Mouse (Mus musculus) brain, embryonic 18.5 days (tissue): Measurements from ENCODE around the gene Dazl.

Experiments
- DNase-seq: peaks from one replicate; pipeline ENCODE4 v3.0.0-alpha.2; 2012; ENCODE audit warnings: low read depth, low spot score

The Dazl gene

DNA sequence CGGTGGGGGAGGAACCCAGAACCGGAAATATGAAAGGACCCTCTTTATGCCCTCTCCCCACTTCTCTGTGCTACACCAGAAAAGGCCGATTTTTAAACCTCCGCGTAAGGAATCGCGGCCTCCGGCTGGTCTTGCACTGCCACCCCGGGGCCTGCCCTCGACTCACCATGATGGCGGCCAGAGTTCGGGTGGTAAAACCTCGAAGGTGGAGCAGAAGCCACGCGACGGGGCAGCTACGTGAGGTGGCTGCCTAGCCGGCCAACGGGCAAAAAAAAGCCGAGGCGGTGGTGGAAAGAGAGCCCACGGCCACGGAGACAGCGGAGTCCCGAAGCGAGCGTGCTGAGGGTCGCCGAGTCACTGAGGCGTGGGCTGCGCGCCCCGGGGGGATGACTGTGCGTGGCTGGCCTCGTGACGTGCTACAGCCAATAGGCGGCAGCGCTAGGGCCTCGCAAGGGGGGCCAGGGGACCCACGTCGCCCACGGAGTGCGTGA, at the start of gene Dazl:
TSS of gene Dazl (minus strand) at position 396 of the 491 bp plus-strand sequence.
- DNase-seq: no peak

DNA sequence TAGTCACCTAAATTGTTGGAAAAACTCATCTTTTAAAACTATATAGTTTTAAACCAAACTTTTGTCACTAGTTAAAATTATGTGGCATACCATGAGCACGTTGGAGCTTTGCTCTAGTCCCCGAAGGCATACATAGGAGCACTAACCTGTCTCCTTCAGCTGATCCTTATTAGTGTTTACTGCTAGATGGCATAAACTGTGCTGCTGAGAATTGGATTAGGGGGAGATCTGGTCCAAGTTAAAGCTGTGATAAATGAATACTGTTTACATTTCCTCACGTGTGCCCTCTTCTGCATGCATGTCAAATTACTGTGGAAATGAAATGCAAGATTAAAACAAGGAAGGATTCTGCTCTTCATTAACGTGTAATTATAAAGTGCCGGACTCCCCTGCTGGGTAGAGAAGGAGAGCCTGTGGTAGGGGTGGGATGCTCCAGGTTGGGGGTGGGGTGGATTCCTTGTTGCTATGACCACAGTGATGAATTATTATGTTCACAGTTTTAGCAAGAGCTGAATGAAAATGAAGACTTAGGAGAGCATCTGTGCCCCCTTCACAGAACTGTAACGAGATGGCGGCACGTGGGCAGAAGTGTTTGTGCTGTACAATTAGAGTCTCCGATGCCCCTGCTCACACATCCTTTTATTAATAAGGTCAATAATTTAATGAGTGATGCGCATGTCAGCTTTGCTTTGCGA, 48.6 kb upstream of the Dazl start:
- DNase-seq: peak; percentile 18

DNA sequence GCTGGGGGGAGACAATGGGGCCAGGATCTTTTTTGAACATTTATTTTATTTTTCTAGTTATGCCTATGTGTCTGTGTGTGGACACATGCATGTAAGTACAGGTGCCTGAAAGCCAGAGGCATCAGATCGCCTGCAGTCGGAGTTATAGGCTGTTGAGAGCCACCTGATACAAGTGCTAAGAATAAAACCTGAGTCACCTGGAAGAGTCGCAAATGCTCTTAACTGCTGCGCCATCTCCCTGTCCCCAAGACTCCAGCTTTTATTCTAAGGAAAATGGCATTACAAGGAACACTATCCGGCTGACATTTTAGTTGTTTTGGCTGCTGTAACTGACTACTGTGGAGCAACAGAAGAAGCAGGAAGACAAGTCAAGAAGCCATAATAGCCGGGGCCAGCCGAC, 45.5 kb upstream of the Dazl start:
- DNase-seq: no peak

DNA sequence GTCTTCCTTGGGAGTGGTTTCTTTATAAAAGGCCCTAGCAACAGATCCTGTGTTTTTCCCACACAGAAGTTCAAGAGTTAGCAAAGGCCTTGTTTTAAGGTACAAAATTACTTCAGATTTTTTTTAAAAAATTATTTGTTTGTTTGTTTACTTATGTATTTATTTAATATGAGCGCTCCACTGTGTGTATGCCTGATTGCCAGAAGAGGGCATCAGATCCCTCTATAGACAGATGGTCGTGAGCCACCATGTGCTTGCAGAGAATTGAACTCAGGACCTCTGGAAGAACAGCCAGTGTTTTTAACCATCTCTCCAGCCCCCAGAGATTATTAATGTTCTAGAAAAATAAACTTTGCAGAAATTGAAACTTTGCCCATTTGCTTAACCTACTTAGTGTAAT, 42.3 kb upstream of the Dazl start:
- no peak for DNase-seq

DNA sequence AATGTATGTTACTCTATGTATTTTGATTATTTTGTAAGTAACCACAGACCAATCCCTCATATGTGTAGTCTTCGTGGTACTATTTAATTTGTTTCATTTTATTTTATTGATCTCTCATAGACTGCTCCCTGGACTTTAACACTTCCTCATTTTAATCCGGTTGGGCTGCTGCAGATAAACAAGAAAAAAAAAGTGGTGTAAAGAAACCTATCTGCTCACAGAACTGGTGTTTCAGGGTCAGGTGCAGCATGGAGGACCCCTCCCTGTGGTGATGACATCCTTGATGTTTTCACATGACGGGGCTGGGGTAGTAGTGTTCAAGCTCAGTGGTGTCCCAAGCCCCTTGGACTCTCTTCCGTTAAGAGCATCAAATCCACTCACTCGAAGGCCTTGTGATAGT, 41.3 kb upstream of the Dazl start:
- DNase-seq: no peak

DNA sequence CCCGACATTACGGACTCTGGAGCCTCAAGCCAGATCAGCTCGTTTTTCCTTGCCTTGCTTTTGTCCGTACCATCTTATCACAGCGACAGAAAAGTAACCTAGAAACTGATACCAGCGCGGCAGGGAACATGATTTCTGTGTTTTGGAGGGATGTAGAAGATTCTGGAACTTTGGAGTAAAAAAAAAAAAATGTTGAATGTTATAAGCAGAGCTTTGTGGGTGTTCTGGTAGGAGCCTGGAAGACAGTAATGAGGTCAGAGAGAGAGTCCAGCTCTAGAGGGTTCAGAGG, 38.5 kb upstream of the Dazl start:
- DNase-seq: no peak

DNA sequence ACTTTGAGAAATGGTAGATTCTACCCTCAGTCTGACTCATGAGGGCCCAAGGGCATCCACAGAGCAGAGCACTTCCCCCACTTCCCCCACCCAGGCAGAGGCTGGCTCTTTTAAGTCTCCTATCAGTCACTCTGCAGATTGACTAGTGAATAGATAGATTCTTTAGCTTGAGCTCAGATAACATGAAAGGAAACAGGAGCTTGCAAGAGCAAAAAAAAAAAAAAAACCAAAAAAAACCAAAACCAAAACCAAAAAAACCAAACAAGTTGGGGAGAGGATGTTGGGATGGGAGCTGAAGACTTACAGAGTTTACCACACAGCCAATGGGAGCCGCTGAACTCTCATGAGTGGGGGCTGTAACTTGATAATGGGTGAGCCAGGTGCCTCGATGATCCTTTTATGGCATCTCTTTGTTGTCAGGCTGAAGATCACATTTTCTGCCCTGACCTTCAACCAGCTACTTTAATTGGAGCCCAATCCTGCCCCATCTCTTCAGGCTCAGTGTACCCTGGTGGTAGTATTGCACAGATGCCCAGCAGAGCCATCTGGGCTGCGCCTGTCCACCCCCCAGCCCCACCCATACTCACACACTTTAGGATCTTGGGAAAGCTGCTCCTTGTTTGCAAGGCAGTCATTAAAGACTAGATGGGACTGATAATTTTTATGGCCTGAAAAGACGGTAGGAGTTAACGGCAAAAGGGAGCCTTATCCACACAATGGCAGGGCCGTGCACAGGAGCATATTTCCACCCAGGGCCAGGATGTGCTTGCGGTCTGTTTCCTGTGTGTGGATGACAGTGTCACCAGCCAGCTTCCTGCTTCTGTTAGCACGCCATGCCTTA, 38.0 kb upstream of the Dazl start:
- DNase-seq: no peak

DNA sequence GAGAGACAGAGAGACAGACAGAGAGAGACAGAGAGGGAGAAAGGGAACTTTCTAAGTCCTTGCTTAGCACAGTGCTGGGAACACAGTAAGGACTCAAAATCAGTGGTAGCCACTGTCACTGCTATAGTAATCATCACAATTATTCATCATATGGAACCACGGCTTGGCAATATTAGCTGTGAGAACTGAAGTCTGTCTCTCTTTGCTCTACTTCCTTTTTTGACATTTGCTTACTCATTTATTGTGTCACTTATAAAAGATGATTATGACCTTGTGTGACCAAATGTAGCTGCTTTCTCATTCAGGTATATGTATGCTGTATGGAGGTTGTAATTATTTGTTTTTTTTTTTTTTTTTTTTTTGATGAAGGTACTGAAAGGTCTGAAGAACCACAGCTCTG, 36.8 kb upstream of the Dazl start:
- DNase-seq: no peak

DNA sequence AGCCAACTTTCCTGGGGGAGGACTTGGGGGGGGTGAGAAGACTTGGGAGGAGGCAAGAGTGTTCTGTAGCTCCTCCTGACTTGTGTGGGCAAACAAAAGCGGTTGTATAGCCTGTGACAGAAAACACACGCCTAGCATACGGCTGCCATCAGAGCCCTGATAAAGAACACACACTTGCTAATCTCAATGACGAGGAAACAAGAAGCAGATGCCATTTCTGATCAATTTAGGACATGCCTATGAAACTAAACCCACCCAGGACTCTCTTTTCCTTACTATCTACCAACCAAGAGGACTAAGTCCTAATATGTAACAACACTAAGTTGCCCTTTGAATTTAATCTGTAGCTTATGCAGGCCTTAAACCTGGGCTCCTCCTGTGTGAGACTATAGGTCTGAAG, 31.2 kb upstream of the Dazl start:
- DNase-seq: no peak

DNA sequence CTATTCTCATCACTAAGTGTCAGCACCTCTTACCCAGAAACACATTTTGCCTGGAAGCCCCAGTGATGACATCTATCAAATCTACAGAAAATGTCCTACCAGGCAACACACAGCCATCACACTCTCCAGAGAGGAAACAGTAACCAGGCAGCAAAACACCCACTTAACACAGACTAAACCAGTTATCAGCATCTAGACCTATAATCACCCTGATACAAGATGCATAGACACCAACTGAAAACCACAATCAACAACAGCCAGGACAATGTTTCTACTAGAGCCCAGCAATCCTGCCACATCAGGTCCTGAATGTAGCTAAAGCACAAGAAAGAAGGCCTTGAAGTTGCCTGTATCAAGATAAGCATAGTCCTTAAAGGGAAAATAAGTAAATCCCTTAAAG, 25.4 kb upstream of the Dazl start:
- no peak for DNase-seq

DNA sequence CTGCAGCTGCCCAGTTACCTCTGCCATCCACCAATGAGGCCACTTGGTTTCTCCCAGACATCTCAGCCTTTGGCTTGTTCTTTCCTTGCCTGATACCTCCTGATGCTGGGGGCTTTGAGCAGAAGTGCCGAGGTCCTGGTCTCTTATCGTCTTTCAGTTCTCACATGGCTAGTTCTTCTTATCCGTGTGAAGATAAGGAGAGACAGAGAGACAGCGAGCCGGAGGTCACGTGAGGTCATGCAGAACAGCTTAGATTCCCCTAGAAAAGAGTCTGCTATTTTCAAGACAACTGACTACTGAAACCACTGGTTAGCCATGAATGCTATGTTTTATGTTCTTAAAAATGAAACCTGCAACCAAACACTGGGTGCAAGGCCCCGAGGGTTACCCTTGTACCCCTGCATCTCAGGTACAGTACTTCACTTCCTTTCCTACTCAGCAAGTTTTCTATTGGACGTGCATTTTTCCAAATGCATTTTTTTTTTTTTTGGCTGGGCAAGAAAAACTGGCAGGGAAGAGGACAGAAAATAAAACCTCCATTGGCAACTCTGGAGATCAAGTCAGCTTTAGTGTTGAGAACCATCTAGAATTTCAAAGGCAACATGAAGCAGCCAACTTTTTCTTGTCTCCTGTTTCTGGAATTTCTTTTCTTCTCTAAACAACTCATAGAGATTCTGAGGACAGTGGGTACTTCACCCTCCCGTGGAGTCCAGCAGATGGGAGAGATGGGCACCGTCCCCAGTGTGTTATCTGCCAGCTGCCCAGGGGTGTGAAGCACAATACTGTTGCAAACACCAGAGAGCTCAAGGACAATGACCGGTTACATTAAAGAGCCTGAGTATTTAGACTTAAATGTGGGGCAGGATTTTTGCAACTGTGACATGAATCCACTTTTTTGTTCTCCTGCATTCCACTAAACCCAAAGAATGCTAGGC, 23.0 kb upstream of the Dazl start:
- DNase-seq: no peak

DNA sequence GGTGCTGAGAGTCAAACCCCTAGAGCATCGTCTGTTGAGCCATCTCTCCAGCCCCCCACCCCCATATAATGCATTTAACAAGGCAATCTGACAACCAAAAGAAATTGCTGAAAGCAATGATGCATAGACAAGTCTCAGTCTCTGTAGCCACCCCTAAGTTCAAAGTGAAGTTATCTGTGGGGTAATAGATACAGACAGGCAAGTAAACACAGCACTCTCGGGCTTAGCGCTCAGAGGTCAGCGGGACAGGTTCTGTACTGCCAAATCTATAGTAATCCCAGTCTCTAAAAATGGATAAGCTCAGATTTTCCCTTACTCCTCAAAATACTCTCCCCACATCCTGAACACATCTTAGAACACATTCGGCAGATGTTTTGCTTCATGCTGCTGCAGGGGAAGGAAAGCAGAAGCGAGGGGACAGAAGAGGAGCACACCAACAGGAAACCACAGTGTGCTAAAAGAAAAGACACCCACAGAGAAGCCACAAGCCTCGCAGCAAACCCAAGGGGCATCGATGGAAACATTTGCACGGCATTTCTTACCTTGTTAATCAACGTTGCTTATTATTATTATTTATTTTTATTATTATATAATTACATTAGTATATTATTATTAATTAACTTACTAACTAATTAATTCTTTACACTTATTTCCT, 16.8 kb upstream of the Dazl start:
- no peak for DNase-seq

DNA sequence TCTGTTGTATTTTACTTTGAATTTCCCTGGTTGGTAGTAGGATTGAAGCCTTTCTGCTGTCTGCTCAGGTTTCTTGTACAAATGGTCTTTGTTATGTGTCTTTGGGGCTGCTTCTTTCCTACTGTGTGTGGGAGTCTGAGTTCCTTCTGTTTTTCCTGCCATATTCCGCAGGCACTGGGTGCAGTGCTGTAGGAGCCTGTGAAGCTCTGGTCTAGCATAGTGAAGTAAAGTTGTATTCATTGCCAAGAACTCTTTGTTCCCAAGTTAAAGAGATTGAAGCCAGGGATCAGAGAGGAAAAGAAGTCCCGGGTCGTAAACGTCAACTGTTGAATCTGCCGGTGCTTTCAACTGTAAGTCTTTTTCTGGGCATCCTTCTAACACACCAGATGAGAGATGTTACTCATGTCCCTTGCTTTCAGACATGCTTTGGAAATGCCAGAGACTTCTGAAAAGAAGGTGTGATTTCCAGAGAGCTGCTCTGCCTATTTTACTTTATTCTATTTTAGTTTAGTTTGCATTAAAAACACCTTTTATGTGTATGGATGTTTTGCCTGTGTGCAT, 16.2 kb upstream of the Dazl start:
- no peak for DNase-seq

DNA sequence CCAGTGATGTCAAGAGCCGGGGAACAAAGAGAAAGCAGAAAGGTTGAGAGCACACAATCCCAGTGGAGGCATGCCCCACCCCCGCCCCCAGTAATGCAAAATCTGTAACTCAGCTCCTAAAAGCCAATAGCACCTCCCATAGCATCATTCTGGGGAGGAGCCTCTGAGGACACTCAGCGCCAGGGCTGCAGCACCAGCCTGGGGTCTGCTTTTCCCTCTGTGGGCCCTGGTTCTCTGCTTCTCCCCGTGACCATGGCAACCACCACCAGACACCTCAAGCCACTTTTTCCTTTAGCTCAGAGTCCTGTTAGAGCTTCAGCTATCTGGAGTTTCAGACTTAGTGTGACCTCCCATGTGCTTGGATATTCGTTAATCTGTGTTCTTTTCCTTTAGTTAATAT, 15.4 kb upstream of the Dazl start:
- no peak for DNase-seq

DNA sequence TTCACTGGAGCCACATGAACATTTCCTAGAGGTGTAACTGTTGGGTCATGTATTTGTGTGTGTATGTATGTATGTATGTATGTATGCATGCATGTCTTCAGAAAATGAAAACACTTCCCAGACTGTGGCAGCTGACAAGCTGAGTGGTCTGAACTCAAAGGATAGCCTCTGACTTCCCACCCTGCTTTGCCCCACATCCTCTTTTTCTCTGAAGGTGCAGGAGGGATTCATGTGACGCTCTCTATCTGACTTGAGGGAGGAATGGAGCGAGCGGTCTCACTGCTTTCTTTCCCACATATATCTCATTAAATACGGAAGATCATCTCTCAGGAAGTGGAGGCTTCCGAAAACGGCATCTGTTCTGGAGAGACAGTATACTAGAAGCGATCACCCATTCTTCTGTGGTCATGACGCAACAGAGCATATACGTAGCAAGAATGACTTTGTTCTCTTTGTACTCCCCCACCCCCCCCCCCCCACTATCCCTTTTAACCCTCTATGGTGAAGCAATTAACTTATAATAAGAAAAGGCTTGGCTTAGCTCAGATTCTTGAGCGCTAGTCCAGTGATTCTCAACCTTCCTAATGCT, 14.7 kb upstream of the Dazl start:
- DNase-seq: no peak

DNA sequence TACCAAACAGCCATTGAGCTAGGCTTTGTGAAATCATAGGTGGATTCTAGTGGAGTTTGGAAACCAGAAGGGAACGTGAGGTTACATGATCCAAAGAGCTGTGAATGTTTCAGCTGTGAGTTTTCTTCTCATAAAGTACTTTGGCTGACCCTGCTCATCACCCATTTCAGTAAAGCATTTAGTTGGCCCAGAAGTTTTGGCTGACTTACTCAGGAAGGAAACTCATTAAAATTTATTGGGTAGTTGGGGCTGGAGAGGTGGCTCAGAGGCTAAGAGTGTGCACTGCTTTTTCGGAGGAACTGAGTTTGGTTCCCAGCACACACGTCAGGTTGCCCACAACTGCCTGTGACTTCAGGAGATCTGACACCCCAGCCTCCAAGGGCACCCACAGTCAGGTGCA, 9.4 kb upstream of the Dazl start:
- no peak for DNase-seq

DNA sequence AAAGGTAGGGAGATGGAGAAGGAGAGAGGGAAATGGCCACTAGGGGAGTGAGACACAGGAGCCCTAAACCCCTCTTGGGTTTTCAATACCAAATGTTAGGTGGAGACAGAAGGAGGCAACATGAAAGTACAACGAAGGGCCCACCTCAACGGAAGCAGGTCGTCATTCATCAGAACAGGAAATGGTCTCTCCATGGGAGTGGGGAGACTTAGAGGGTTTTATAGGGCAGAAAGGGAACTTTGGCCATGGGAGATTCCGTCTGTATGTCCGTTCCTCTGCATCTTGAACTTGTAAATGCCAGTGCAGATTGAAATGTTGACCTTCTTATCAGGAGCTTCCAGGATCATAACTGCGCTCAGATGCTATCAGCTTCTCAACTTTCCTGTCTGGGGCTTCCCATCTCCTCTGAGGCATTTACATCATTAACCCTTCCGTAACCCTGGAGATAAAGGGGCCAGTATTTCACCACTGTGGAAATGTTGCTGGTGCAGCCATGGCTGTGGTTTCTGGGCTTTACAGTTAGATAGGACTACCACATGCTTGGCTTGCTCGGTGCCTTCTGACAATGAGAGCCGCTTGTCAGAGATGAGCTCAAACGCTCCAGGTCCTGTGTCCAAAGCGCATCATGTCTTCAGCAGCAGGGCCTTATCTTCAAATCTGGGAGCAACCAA, 6.9 kb upstream of the Dazl start:
- DNase-seq: no peak

DNA sequence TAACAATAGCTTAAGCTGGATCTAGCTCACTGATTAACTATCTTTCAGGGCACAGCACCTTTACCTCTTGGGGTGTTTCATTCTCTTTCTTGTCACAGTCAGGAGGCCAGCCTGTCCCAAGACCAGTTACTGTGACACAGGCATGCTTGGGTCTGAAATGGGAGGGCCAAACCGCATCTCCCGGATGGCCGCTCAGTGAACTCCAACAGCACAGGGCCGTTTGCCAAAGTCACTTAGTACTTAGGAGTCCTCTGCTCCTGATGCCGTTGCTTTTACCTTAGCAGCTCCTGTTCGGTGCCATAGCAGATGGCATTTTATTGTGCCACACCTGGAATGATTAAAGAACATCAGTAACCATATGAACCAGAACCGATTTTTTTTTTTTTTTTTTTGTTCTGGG, 5.4 kb upstream of the Dazl start:
- DNase-seq: no peak

DNA sequence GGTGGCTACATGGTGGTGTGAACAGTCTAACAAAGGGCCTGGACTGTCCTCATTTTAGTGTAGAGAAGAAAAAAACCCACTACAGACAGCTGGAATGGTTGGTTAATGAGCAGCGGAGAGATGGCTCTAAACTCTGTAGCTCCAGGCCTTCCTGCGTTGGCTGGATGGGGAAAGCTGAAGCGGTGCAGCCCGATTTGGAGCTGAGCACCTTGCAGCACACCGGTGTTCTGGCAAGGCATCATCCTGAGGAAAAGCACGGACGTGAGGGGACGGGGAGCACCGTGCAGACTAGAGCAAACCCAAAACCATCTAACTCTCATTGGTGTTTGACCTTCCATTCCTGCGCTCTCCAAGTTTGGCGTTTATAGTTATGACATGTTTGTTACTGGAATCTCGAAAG, 1.3 kb upstream of the Dazl start:
- no peak for DNase-seq

DNA sequence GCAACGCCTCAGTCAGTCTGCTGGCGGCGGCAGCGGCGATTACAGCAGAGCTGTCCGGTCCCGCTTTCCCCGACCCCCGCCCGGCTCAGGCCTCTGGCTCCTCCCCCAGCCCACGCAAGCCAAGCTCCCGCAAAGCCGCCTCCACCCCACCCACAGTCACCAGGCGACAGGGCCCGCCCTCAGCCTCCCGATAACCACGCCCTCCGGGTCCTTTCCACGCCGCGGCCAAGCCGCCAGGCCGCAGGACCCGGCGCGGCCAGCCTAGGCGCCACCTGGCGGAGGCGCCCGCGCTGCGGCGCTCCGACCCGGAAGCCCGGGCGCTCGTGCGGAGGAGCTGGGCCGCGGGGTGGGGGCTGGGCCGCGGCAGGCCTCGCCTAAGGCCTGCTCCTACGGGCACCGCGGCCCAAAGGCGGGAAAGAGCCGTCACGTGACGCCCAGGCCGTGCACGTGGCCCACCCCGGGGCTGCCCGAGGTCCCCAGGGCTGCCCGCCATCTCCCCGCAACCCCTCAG, 720 bp downstream of the Dazl start:
- DNase-seq: peak; percentile 57
